Comparison of ENCODE assay signal across 17 mouse cellular contexts in genomic region chr9:85724078-85724477, GRCm38 (mm10).
"Had no signal": no experiment of that assay in that cellular context is flagged by ENCODE, and none has a peak within 500 bp of the region (broad histone marks: within the 10 kb centered on the region; RNA-seq: fewer than 3 reads in every experiment).

No protein-coding gene starts in this region.

- H3K9ac ChIP-seq: liver, embryonic 15.5 days; liver, postnatal 0 days; lung, embryonic 15.5 days; midbrain, embryonic 12.5 days; neural tube, embryonic 12.5 days; stomach, embryonic 15.5 days had no signal

- H3K9me3 ChIP-seq: liver, embryonic 15.5 days; lung, embryonic 15.5 days; megakaryocyte, embryonic 14.5 days; midbrain, embryonic 12.5 days; neural tube, embryonic 12.5 days; stomach, embryonic 15.5 days had no signal

- H3K27me3 ChIP-seq: liver, embryonic 15.5 days; lung, embryonic 15.5 days; megakaryocyte, embryonic 14.5 days; midbrain, embryonic 12.5 days; neural tube, embryonic 12.5 days; stomach, embryonic 15.5 days had no signal

- H3K4me2 ChIP-seq: liver, embryonic 15.5 days; lung, embryonic 15.5 days; midbrain, embryonic 12.5 days; neural tube, embryonic 12.5 days; stomach, embryonic 15.5 days had no signal

- H3K4me1 ChIP-seq: liver, embryonic 15.5 days; lung, embryonic 15.5 days; megakaryocyte, embryonic 14.5 days; midbrain, embryonic 12.5 days; neural tube, embryonic 12.5 days; stomach, embryonic 15.5 days had no signal

- H3K27ac ChIP-seq: liver, embryonic 15.5 days; lung, embryonic 15.5 days; macrophage; midbrain, embryonic 12.5 days; neural tube, embryonic 12.5 days; stomach, embryonic 15.5 days; stomach, postnatal 0 days had no signal

- DNase-seq: liver, postnatal 0 days; lung, adult 2 months; lung, postnatal 14 days; lung, postnatal 36 days; right cerebral cortex, postnatal 14 days; thymus, adult 2 months; thymus, postnatal 25 days; thymus, postnatal 4 days had no signal

- H3K4me3 ChIP-seq: liver, embryonic 15.5 days; lung, embryonic 15.5 days; megakaryocyte, embryonic 14.5 days; midbrain, embryonic 12.5 days; neural tube, embryonic 12.5 days; stomach, embryonic 15.5 days had no signal

- ATAC-seq: liver, postnatal 0 days; lung, postnatal 0 days had no signal
